Mouse (Mus musculus): ENCODE measurements around the gene Caprin1. TPM values are rescaled to one million over a fixed set of nuclear protein-coding genes. Genes with fewer than 3 reads are reported as not detected.

Gene Caprin1
- total RNA-seq, 2 experiments from 2014 or later, result 262 to 265 TPM

GRCm38 (mm10) chr2:103796861-103797466 lies 485 bp downstream of the Caprin1 start:
- peak; percentile 88 for DNase-seq

DNA sequence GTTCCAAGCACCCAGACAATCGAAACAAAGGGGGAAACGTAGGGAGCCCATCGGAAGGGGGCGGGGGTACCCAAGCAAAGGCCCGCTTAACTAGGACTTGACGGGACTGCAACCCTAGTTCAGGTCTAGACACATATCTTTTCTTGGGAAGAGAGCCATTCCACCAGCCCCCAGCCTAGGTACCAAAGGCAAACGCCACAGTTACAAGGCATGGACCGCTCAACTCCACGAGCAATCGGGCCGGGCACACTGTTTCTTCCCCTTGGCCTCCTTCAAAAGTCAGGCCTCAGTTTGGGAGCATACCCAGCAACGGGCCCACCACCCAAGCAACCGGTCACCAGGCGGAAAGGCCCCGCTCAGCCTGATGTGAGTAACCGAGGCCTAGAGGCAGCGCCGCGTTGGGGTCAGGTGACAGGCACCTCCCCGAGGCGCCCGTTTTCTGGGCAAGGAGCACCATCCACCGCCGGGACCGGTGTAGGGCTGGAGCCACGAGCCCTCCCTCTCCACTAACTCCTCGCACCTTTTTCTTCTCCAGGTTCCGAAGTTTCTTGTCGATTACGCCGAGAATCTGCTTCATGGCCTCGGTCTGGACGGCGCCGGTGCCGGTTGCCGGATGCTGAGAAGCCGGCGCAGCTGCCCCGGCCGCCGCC lies 1.1 kb downstream of the Caprin1 start:
- DNase-seq, result peak; percentile 66

DNA sequence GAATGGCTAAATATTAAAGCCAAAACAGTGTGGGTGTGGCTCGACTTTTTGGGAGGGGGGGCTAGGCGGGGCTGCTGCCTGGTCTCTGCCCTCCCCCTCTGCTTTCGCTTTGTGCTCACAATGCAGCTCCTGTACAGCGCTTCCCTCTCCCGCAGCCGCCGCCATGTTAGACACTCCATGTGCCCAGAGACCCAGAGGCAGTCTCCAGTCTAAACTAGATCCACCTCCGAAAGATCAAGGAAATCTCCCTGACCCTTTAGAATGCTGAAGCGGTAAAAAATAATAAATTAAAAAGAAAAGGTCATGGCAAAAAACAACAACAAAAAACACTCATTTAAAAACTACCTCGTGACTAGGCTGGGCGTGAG lies 1.6 kb downstream of the Caprin1 start:
- DNase-seq, result peak; percentile 79

GRCm38 (mm10) chr2:103792009-103792408 lies 5.4 kb downstream of the Caprin1 start:
- no peak for DNase-seq

- no peak for DNase-seq
These were observed 11.7 kb downstream of the Caprin1 start for GRCm38 (mm10) chr2:103785735-103786134.

GRCm38 (mm10) chr2:103784621-103785020 lies 12.8 kb downstream of the Caprin1 start:
- peak; percentile 14 for DNase-seq

DNA sequence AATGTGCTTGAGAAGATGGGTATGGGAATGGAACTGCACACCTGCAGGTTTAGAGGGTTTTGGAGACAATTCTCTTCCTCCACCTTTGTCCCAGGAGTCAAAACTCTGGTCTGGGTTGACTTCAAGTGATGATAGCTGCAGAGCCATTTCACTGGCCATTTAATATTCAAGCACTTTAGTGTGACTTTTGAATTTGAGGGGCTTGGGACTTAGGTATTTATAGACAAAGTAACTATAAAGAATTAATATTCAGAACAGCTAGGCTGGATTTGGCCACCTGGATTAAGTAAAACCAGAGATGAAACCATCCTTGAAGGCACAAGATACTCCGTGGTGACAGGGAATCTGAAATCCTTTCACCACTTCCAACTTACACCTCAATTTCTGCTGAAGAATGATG lies 35.0 kb downstream of the Caprin1 start:
- no peak for DNase-seq

DNA sequence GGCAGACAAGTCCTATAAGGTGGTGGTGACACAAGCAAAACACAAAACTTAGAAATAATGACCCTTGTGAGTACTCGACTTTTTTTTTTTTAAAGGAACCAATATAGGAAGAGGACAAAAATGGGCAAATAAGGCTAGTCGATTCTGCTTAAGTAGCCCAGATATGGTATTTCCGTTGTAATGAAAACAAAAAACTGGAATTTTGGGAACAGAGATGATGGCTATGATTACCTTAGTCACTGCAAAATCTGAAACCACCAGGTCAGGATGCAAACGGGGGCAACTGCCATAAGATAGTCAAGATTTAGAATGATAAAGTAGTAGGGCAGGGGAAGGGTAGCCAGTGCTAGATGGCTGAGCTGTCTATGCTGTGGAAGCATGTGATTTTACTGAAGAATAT lies 35.5 kb downstream of the Caprin1 start:
- no peak for DNase-seq

GRCm38 (mm10) chr2:103760906-103761716 lies 36.3 kb downstream of the Caprin1 start, which contains the start of gene Nat10:
Gene Nat10, minus strand, starts transcription at chr2:103761270.
- peak; percentile 99 for DNase-seq

DNA sequence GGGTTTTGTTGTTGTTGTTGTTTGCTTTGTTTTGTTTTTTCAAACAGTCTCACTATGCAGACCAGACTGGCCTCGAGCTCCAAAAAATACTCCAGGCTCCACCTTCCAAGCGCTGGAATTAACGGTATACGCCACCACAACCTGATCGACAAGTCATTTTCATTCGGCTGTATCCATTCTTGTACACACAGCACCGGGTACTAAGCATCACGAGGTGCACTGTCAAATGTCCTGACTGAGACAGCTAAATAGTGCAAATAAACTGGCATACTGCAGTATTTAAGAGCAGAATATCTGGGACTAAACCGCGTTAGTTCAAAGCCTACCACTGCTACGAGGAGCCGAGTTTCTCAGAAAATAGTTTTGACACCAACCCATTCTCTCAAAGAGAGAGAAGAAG lies 37.0 kb downstream of the Caprin1 start:
- DNase-seq, result no peak

DNA sequence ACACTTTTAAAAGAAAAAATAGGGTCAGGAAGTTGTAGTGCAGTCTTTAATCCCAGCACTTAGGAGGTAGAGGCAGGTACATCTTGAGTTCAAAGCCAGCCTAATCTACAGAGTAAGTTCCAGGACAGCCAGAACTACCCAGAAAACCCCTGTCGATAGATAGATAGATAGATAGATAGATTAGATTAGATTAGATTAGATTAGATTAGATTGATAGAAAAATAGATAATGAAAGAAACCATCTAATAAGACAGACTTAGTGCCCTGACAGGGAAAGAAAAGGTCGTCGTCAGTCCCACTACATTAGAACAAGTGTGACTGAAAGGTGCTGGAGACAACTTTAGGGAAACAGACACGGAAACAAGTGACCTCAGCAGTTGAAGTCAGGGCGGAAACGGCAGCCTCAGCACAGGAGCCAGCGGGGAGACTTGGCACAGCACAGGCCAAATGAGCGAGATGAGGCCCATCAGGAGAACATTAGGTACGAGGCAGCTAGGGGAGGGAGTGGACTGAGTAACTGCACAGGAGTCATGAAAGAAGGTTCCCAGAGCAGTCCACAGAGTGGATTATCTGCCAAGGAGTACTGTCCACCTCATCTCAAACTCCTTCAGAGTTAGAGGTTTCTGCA lies 41.9 kb downstream of the Caprin1 start:
- no peak for DNase-seq

DNA sequence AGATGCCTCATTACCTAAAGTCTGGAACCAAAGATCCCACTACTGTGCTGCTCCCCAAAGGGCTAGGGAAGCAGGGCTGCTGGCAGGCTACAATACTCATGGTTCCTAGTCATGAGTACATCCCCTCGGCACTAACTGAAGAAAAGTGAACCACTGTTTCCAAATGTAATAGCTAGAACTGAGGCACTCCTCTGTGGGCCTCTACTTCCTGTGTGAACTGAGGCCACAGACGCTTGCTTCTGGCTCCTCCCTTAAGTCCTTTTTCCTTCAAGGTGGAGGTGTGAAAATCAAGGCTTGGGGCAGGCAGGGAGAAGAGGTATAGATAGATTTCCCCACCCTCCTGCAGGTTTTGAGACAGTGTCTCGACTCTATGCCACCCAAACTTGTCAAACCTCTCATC lies 42.8 kb downstream of the Caprin1 start:
- no peak for DNase-seq

- no peak for DNase-seq
These were observed 45.7 kb downstream of the Caprin1 start for GRCm38 (mm10) chr2:103751771-103752170.

GRCm38 (mm10) chr2:103749091-103749490 lies 48.4 kb downstream of the Caprin1 start:
- no peak for DNase-seq

DNA sequence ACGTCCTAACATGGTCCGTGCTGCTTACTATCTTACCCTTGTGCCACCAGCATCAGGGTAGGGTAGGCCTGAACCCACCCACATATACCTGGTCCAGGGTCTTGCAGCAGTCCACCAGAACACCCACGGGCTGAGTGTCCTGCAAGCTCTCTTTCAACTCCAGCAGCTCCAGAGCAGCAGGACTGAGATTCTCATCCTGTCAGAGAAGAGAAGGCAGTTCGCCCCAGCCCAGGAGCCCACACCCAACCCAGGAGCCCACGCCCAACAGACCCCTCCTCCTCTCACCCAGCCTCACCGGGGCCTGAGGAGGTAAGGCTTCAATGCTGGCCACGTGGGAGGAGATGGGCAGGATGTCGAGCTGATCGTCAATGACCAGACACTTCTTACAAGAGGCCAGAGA lies 49.6 kb downstream of the Caprin1 start:
- DNase-seq, result no peak

DNA sequence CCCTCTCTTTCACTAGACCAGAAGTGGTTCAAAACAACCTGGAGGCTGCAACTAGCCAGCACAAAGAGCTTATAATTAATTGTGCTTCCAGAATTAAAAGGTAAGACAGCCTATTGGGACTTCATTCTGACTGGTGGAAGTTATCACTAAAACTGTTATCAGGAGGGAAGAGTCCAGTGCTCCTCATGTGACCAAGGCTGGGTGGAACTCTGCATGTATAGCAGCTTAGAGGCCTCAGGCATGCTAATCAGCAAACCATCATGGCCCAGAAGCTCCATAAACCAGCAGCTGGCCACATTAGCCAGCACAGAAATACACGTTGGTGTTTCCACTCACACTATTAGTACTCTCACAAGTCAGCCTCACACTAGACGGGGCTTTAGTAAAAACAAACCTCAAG lies 50.7 kb downstream of the Caprin1 start:
- DNase-seq, result no peak

DNA sequence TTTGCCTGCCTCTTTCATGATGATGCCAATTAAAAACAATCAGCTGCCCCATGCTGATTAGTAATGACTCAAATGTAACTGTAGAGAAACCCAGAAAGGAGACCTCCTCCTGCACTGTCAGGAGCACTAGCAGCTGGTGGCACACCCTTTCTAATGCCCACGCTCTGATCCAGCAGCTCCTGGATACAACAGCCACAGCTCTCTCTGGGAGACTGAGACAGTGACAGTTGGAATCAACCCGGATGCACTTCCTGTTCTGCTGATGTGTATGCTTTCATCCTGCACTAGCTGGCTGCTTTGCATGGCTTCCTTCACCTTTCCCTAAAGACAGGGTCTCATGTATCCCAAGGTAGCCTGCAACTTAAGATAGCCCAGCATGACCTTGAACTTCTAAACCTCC lies 51.4 kb downstream of the Caprin1 start:
- DNase-seq, result no peak

DNA sequence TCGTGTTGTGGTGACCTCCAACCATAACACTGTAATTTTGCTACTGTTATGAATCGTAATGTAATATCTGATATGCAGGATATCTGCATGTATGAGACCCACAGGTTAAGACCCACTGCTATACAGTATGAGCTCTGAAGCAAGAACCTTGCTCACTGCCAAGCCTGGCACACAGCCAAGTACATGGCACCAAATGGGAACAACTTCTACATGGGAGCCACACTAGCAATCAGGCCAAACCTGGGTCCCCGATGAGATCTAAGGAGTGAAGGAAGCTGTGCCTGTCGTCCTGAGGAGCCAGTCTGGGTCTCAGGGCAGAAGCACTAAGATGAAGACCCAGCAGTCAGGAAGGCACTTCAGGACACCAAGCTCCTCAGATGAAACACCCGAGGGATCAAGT lies 52.0 kb downstream of the Caprin1 start:
- peak; percentile 26 for DNase-seq

DNA sequence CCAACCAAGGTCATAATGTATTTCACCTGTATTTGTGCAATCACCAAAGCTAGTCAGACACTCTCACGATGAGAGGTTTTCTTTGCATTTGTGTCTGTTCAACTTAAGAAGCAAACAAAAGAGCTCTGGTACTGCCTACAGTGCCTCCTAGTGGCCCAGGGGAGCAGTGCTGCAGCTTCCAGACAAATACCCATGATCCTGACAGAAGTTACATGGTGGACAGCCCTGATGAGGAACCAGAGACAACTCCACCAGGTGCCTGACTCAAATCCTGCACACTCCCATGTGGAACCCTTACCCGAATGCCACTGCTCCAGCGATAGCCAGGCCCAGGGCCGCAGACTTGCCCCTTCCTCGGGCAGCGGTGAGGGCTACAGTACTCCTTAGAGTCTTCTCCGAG lies 53.5 kb downstream of the Caprin1 start:
- peak; percentile 75 for DNase-seq

DNA sequence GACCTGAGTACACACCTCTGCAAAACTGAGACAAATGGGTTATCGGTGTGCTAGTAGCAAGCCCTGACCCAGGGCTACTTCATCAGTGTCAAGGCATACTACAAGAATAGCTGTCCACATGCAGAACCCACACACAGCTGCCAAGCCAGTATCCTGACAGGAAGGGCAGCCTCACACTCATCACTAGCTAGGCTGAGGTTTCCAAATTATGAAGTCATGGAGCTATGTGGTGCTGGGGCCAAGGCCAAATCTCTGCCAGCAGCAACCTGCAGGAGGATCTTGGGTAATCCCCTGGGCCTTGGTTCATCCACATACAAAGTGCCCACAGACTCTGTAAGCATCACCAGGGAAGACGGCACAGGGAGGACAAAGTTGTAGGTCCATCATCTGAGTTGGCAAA lies 53.9 kb downstream of the Caprin1 start:
- DNase-seq, result no peak

DNA sequence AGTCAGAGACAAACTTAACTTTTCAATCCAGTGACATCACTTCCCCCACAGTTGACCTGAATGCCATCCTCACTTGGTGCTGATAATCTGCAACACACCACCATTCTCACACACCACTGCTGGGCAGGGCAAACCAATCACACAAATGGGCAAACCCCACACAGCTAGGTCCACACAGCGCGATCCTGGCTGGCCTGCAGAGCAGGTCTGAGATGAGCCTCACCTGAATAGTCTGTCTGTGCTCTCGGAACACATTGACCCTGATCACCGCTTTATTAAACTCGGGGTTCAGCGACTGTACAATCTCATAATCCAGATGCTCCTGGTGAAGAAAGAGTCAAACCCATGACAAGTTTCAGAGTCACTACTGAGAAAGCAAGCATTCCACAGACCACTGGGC lies 54.6 kb downstream of the Caprin1 start:
- no peak for DNase-seq

DNA sequence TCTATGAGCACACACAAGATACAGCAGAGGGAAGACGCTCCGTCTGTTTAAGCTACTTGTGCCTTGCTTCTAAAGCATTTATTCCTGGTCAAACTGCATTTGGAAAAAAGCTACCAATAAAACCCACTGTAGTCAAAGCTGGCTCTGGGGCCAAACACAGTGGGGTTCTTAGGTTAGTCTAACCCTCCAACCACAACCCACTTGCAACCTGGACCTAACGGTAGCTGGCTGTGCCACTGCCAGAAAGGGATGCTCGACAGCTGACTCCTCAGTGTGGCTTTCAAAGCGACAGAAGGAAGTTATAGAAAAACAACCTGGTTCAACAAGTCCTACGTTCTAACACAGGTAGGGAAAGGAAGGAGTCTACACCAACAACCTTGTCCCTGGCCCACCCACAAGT lies 66.0 kb downstream of the Caprin1 start:
- no peak for DNase-seq

DNA sequence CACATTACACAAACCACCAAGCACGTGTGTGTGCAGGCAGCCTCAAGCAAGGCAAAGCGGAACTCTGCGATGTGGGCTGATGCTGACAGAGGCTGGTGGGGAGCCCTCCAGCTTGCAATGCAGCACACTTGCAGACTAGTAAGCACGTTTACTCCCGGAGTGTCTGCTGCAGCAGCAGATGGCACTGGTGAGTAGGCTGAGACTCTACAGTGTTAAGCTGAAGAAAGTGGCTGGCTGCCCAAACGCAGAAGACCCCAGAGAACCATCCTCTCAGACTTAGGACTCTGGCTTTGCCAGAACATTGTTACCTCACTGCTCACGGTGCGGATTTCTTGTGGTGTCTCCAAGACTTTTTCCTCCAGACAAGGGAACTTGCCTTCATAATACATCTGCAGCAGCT lies 66.5 kb downstream of the Caprin1 start:
- DNase-seq, result no peak
